Mouse (Mus musculus): Measurements from ENCODE around the gene Sar1a.

- TF ChIP-seq CTCF (IDR thresholded peaks at IDR 0.05; ENCODE audit: borderline replicate concordance, control insufficient read depth, extremely low read depth, insufficient read depth, low read length, poor library complexity) (no peak), POLR2A (IDR thresholded peaks at IDR 0.05; ENCODE audit: control insufficient read depth, extremely low read depth, insufficient read depth, low read length, poor library complexity) (no peak)
These were observed 39.7 kb upstream of the Sar1a start for GRCm38 (mm10) chr10:61640363-61640762.
